Mouse (Mus musculus): ENCODE results near the gene Ccdc13. TPM values are rescaled to one million over a fixed set of nuclear protein-coding genes. Genes with fewer than 3 reads are reported as not detected.

The Ccdc13 gene
- polyA plus RNA-seq, 1 experiment from 2014 or later = 1.1 TPM

Other genes with a start within 250 kb of the Ccdc13 start
- gene Lyzl4, start 197.4 kb downstream of the Ccdc13 start, polyA plus RNA-seq (2015; fragmentation: Nextera tagmentation; extraction: Ambion mirVana) = not detected in 2 replicates
- 6.1 and 7.0 TPM in 2 replicates for gene Vipr1, start 196.7 kb downstream of the Ccdc13 start, polyA plus RNA-seq (2015; fragmentation: Nextera tagmentation; extraction: Ambion mirVana)
- gene Sec22c, start 134.0 kb downstream of the Ccdc13 start, polyA plus RNA-seq (2015; fragmentation: Nextera tagmentation; extraction: Ambion mirVana) = 14.5 and 14.7 TPM in 2 replicates
- gene Ss18l2, start 129.1 kb downstream of the Ccdc13 start, polyA plus RNA-seq (2015; fragmentation: Nextera tagmentation; extraction: Ambion mirVana) = 141 and 147 TPM in 2 replicates
- 57.9 and 62.6 TPM in 2 replicates for gene Nktr, start 120.3 kb downstream of the Ccdc13 start, polyA plus RNA-seq (2015; fragmentation: Nextera tagmentation; extraction: Ambion mirVana)
- 13.0 and 14.0 TPM in 2 replicates for gene Zfp651, start 80.1 kb downstream of the Ccdc13 start, polyA plus RNA-seq (2015; fragmentation: Nextera tagmentation; extraction: Ambion mirVana)
- gene Klhl40, start 61.9 kb downstream of the Ccdc13 start, polyA plus RNA-seq (2015; fragmentation: Nextera tagmentation; extraction: Ambion mirVana) = 0.29 and 0.39 TPM in 2 replicates
- gene Hhatl, start 47.0 kb downstream of the Ccdc13 start, polyA plus RNA-seq (2015; fragmentation: Nextera tagmentation; extraction: Ambion mirVana) = 1.1 and 1.5 TPM in 2 replicates
- gene Higd1a, start 18.9 kb upstream of the Ccdc13 start, polyA plus RNA-seq (2015; fragmentation: Nextera tagmentation; extraction: Ambion mirVana) = 169 and 174 TPM in 2 replicates
- 0.46 and 0.80 TPM in 2 replicates for gene Ackr2, start 58.9 kb upstream of the Ccdc13 start, polyA plus RNA-seq (2015; fragmentation: Nextera tagmentation; extraction: Ambion mirVana)
- not detected in 2 replicates for gene Cyp8b1, start 76.8 kb upstream of the Ccdc13 start, polyA plus RNA-seq (2015; fragmentation: Nextera tagmentation; extraction: Ambion mirVana)
- gene Fam198a, start 111.5 kb upstream of the Ccdc13 start, polyA plus RNA-seq (2015; fragmentation: Nextera tagmentation; extraction: Ambion mirVana) = 3.1 and 4.6 TPM in 2 replicates
- gene Pomgnt2, start 157.6 kb upstream of the Ccdc13 start, polyA plus RNA-seq (2015; fragmentation: Nextera tagmentation; extraction: Ambion mirVana) = 12.9 and 15.9 TPM in 2 replicates

Data from intestine, embryonic 15.5 days (tissue).